Mouse (Mus musculus): ENCODE results near the gene Cntln. TPM values are rescaled to one million over a fixed set of nuclear protein-coding genes. Genes with fewer than 3 reads are reported as not detected.

The Cntln gene
- polyA plus RNA-seq, 1 experiment from 2014 or later = 1.3 TPM

GRCm38 (mm10) chr4:85059598-85059997 is 175.5 kb downstream of the Cntln start:
- no peak for ATAC-seq (ENCODE audit: low read depth)
- no peak overlapping the region for H3K4me3 ChIP-seq (replicated peaks)
- no peak overlapping the region for H3K27ac ChIP-seq

GRCm38 (mm10) chr4:85061676-85062075 is 177.6 kb downstream of the Cntln start:
- 38% methylated on average over 2 of the region's 2 CpGs for WGBS (ENCODE audit: insufficient replicate concordance)
- no peaks in the 10 kb centered on the region for H3K4me1 ChIP-seq (replicated peaks)
- no peak overlapping the region for H3K27ac ChIP-seq
- H3K27me3 ChIP-seq = no peaks in the 10 kb centered on the region
- ATAC-seq (ENCODE audit: low read depth) = no peak
- H3K4me3 ChIP-seq (replicated peaks) = no peak overlapping the region
- H3K36me3 ChIP-seq = no peaks in the 10 kb centered on the region
- H3K9me3 ChIP-seq (replicated peaks) = no peaks in the 10 kb centered on the region
- no peak overlapping the region for H3K9ac ChIP-seq
- no peak overlapping the region for H3K4me2 ChIP-seq
- no peak for DNase-seq

More at GRCm38 (mm10) chr4:85059598-85059997, 175.5 kb downstream of the Cntln start:
- H3K36me3 ChIP-seq = no peaks in the 10 kb centered on the region
- no peak for DNase-seq
- H3K4me1 ChIP-seq (replicated peaks) = no peaks in the 10 kb centered on the region
- no peak overlapping the region for H3K4me2 ChIP-seq
- no peaks in the 10 kb centered on the region for H3K27me3 ChIP-seq
- no peaks in the 10 kb centered on the region for H3K9me3 ChIP-seq (replicated peaks)
- no peak overlapping the region for H3K9ac ChIP-seq
- 65% methylated on average over 2 of the region's 2 CpGs for WGBS (ENCODE audit: insufficient replicate concordance)

- Histone ChIP-seq H3K27me3 (no peaks in the 10 kb centered on the region), H3K27ac (no peak overlapping the region), H3K4me2 (no peak overlapping the region), H3K4me3 (replicated peaks) (no peak overlapping the region), H3K4me1 (replicated peaks) (no peaks in the 10 kb centered on the region), H3K9ac (no peak overlapping the region), H3K9me3 (replicated peaks) (no peaks in the 10 kb centered on the region), H3K36me3 (no peaks in the 10 kb centered on the region)
- WGBS (ENCODE audit: insufficient replicate concordance) = 64% methylated on average over 4 of the region's 4 CpGs
- DNase-seq (no peak), ATAC-seq (ENCODE audit: low read depth) (no peak)
Measured at GRCm38 (mm10) chr4:85096033-85096432, 211.9 kb downstream of the Cntln start.

GRCm38 (mm10) chr4:85096682-85097081 is 212.6 kb downstream of the Cntln start:
- 14% methylated on average over 7 of the region's 7 CpGs for WGBS (ENCODE audit: insufficient replicate concordance)
- Histone ChIP-seq H3K27ac (no peak overlapping the region), H3K27me3 (no peaks in the 10 kb centered on the region), H3K36me3 (no peaks in the 10 kb centered on the region), H3K4me3 (replicated peaks) (no peak overlapping the region), H3K4me2 (no peak overlapping the region), H3K9ac (no peak overlapping the region), H3K4me1 (replicated peaks) (no peaks in the 10 kb centered on the region), H3K9me3 (replicated peaks) (no peaks in the 10 kb centered on the region)
- no peak for DNase-seq
- ATAC-seq (ENCODE audit: low read depth) = no peak

- Histone ChIP-seq H3K36me3 (no peaks in the 10 kb centered on the region), H3K4me2 (no peak overlapping the region), H3K9ac (no peak overlapping the region), H3K27me3 (no peaks in the 10 kb centered on the region), H3K4me1 (replicated peaks) (no peaks in the 10 kb centered on the region), H3K9me3 (replicated peaks) (no peaks in the 10 kb centered on the region), H3K4me3 (replicated peaks) (no peak overlapping the region), H3K27ac (no peak overlapping the region)
- no peak for DNase-seq
- ATAC-seq (ENCODE audit: low read depth) = no peak
- WGBS (ENCODE audit: insufficient replicate concordance) = 72% methylated on average over 4 of the region's 4 CpGs
Measured at GRCm38 (mm10) chr4:85102168-85102567, 218.1 kb downstream of the Cntln start.

- no peak overlapping the region for H3K4me3 ChIP-seq (replicated peaks)
- no peak for ATAC-seq (ENCODE audit: low read depth)
- no peaks in the 10 kb centered on the region for H3K4me1 ChIP-seq (replicated peaks)
- H3K9me3 ChIP-seq (replicated peaks) = no peaks in the 10 kb centered on the region
- no peak overlapping the region for H3K27ac ChIP-seq
- no peak overlapping the region for H3K9ac ChIP-seq
- no peaks in the 10 kb centered on the region for H3K36me3 ChIP-seq
- 40% methylated on average over 1 of the region's 1 CpGs for WGBS (ENCODE audit: insufficient replicate concordance)
- no peak for DNase-seq
- no peaks in the 10 kb centered on the region for H3K27me3 ChIP-seq
- no peak overlapping the region for H3K4me2 ChIP-seq
Measured at GRCm38 (mm10) chr4:85106416-85106815, 222.3 kb downstream of the Cntln start.

GRCm38 (mm10) chr4:85106961-85107360 is 222.9 kb downstream of the Cntln start:
- ATAC-seq (ENCODE audit: low read depth) = no peak
- no peak overlapping the region for H3K27ac ChIP-seq
- H3K4me2 ChIP-seq = no peak overlapping the region
- no peak overlapping the region for H3K9ac ChIP-seq
- no peaks in the 10 kb centered on the region for H3K36me3 ChIP-seq
- WGBS (ENCODE audit: insufficient replicate concordance) = 50% methylated on average over 2 of the region's 2 CpGs
- H3K27me3 ChIP-seq = no peaks in the 10 kb centered on the region
- no peak for DNase-seq
- no peaks in the 10 kb centered on the region for H3K9me3 ChIP-seq (replicated peaks)
- H3K4me1 ChIP-seq (replicated peaks) = no peaks in the 10 kb centered on the region
- H3K4me3 ChIP-seq (replicated peaks) = no peak overlapping the region

- no peak for ATAC-seq (ENCODE audit: low read depth)
- Histone ChIP-seq H3K36me3 (no peaks in the 10 kb centered on the region), H3K27me3 (no peaks in the 10 kb centered on the region), H3K9me3 (replicated peaks) (no peaks in the 10 kb centered on the region), H3K4me2 (no peak overlapping the region), H3K4me3 (replicated peaks) (no peak overlapping the region), H3K27ac (no peak overlapping the region), H3K4me1 (replicated peaks) (no peaks in the 10 kb centered on the region), H3K9ac (no peak overlapping the region)
- WGBS (ENCODE audit: insufficient replicate concordance) = 69% methylated on average over 3 of the region's 3 CpGs
- DNase-seq = no peak
Measured at GRCm38 (mm10) chr4:85120271-85120670, 236.2 kb downstream of the Cntln start.

- 58% methylated on average over 5 of the region's 5 CpGs for WGBS (ENCODE audit: insufficient replicate concordance)
- DNase-seq = no peak
Measured at GRCm38 (mm10) chr4:85149726-85150125, 265.6 kb downstream of the Cntln start.

GRCm38 (mm10) chr4:85151881-85152280 is 267.8 kb downstream of the Cntln start:
- H3K4me1 ChIP-seq (replicated peaks) = no peaks in the 10 kb centered on the region
- H3K36me3 ChIP-seq = no peaks in the 10 kb centered on the region
- no peak for DNase-seq
- H3K9ac ChIP-seq = no peak overlapping the region
- no peaks in the 10 kb centered on the region for H3K9me3 ChIP-seq (replicated peaks)
- H3K27ac ChIP-seq = no peak overlapping the region
- H3K4me3 ChIP-seq (replicated peaks) = no peak overlapping the region
- 62% methylated on average over 7 of the region's 7 CpGs for WGBS (ENCODE audit: insufficient replicate concordance)
- H3K4me2 ChIP-seq = no peak overlapping the region
- H3K27me3 ChIP-seq = no peaks in the 10 kb centered on the region
- no peak for ATAC-seq (ENCODE audit: low read depth)

More at GRCm38 (mm10) chr4:85149726-85150125, 265.6 kb downstream of the Cntln start:
- H3K27ac ChIP-seq = no peak overlapping the region
- ATAC-seq (ENCODE audit: low read depth) = no peak
- H3K4me1 ChIP-seq (replicated peaks) = no peaks in the 10 kb centered on the region
- H3K4me2 ChIP-seq = no peak overlapping the region
- no peaks in the 10 kb centered on the region for H3K27me3 ChIP-seq
- H3K4me3 ChIP-seq (replicated peaks) = no peak overlapping the region
- no peaks in the 10 kb centered on the region for H3K36me3 ChIP-seq
- no peaks in the 10 kb centered on the region for H3K9me3 ChIP-seq (replicated peaks)
- H3K9ac ChIP-seq = no peak overlapping the region

- 57% methylated on average over 1 of the region's 1 CpGs for WGBS (ENCODE audit: insufficient replicate concordance)
- no peak overlapping the region for H3K4me3 ChIP-seq (replicated peaks)
- H3K9ac ChIP-seq = no peak overlapping the region
- no peaks in the 10 kb centered on the region for H3K36me3 ChIP-seq
- H3K27ac ChIP-seq = no peak overlapping the region
- H3K9me3 ChIP-seq (replicated peaks) = no peaks in the 10 kb centered on the region
- no peaks in the 10 kb centered on the region for H3K27me3 ChIP-seq
- H3K4me2 ChIP-seq = no peak overlapping the region
- H3K4me1 ChIP-seq (replicated peaks) = no peaks in the 10 kb centered on the region
- DNase-seq (no peak), ATAC-seq (ENCODE audit: low read depth) (no peak)
Measured at GRCm38 (mm10) chr4:85154361-85154760, 270.3 kb downstream of the Cntln start.

GRCm38 (mm10) chr4:85161156-85161555 is 277.0 kb downstream of the Cntln start:
- Histone ChIP-seq H3K9ac (no peak overlapping the region), H3K4me3 (replicated peaks) (no peak overlapping the region), H3K4me1 (replicated peaks) (no peaks in the 10 kb centered on the region), H3K9me3 (replicated peaks) (no peaks in the 10 kb centered on the region), H3K27me3 (no peaks in the 10 kb centered on the region), H3K36me3 (no peaks in the 10 kb centered on the region), H3K27ac (no peak overlapping the region), H3K4me2 (no peak overlapping the region)
- 58% methylated on average over 4 of the region's 4 CpGs for WGBS (ENCODE audit: insufficient replicate concordance)
- no peak for ATAC-seq (ENCODE audit: low read depth)
- DNase-seq = no peak
